Mouse (Mus musculus): ENCODE results near the gene Gnb5. TPM values are rescaled to one million over a fixed set of nuclear protein-coding genes. Genes with fewer than 3 reads are reported as not detected.

Gene Gnb5
- polyA plus RNA-seq, 1 experiment from 2014 or later, result 11.2 TPM

DNA sequence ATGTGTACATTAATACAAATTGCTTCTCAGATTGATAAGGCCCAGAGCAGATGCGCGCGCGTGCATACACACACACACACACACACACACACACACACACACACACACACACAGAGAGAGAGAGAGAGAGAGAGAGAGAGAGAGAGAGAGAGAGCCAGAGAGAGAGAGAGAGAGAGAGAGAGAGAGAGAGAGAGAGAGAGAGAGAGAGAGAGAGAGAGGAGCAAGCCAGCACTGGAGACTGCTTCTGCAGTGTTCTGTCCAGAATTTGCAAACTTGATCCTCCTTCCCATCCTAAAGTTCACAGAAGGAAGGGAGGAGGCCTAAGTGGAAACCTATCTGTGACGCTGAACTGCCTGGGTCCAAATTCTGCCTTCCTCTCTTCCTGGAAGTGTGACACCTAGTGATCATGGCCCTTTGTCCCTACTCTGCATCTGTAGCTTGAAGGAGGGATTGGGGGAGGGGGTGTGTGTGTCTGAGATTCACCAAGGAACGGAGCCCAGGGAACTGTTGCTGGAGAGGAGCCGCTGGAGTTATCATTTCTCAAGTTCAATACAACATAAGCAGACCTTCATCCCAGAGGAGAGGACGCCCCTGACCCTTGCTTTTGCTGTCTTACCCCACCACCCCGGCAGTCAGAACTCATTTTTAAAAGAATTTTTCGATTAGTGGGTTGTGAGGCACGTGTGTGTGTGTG, 7.2 kb downstream of the Gnb5 start:
- peak overlapping the region; percentile 94 for H3K4me2 ChIP-seq (replicated peaks; ENCODE audit: low read depth)
- peak overlapping the region; percentile 60; the same call in 1 of the 2 replicates for H3K9ac ChIP-seq (ENCODE audit: low read depth, low read length)
- TF ChIP-seq CTCF (IDR thresholded peaks at IDR 0.05; ENCODE audit: low read depth), result peak; percentile 29
- peaks cover 5% of the 10 kb centered on the region; the same call in 1 of the 2 replicates for H3K4me1 ChIP-seq (replicated peaks; ENCODE audit: control insufficient read depth, insufficient read depth, low read length)
- no peak for ATAC-seq
- H3K27ac ChIP-seq (ENCODE audit: low read depth, low read length), result no peak overlapping the region
- no peaks in the 10 kb centered on the region for H3K36me3 ChIP-seq (ENCODE audit: control insufficient read depth, insufficient read depth)
- peak overlapping the region; percentile 76 for H3K4me3 ChIP-seq (ENCODE audit: low read depth, low read length)
- WGBS, result 28% methylated on average over 11 of the region's 11 CpGs
- H3K9me3 ChIP-seq (ENCODE audit: control insufficient read depth), result no peaks in the 10 kb centered on the region
- H3K27me3 ChIP-seq (replicated peaks; ENCODE audit: control insufficient read depth, insufficient read depth, low read length), result no peaks in the 10 kb centered on the region

GRCm38 (mm10) chr9:75313832-75314516, 7.9 kb downstream of the Gnb5 start:
- Histone ChIP-seq H3K4me2 (replicated peaks; ENCODE audit: low read depth) (peak overlapping the region; percentile 94), H3K27me3 (replicated peaks; ENCODE audit: control insufficient read depth, insufficient read depth, low read length) (no peaks in the 10 kb centered on the region), H3K4me1 (replicated peaks; ENCODE audit: control insufficient read depth, insufficient read depth, low read length) (peaks cover 5% of the 10 kb centered on the region; the same call in 1 of the 2 replicates), H3K27ac (ENCODE audit: low read depth, low read length) (peak overlapping the region; percentile 66), H3K9ac (ENCODE audit: low read depth, low read length) (peak overlapping the region; percentile 60), H3K9me3 (ENCODE audit: control insufficient read depth) (no peaks in the 10 kb centered on the region), H3K4me3 (ENCODE audit: low read depth, low read length) (peak overlapping the region; percentile 76), H3K36me3 (ENCODE audit: control insufficient read depth, insufficient read depth) (no peaks in the 10 kb centered on the region)
- ATAC-seq, result peak; percentile 64
- under 1% methylated on average over 51 of the region's 52 CpGs for WGBS
- no peak; the same call in 1 of the 2 replicates for TF ChIP-seq CTCF (IDR thresholded peaks at IDR 0.05; ENCODE audit: low read depth)

GRCm38 (mm10) chr9:75314517-75315105, 8.5 kb downstream of the Gnb5 start:
- TF ChIP-seq CTCF (IDR thresholded peaks at IDR 0.05; ENCODE audit: low read depth), result 0 out of 2 replicates have a peak, but pooled peaks have one; percentile 17
- WGBS, result 8% methylated on average over 22 of the region's 22 CpGs

DNA sequence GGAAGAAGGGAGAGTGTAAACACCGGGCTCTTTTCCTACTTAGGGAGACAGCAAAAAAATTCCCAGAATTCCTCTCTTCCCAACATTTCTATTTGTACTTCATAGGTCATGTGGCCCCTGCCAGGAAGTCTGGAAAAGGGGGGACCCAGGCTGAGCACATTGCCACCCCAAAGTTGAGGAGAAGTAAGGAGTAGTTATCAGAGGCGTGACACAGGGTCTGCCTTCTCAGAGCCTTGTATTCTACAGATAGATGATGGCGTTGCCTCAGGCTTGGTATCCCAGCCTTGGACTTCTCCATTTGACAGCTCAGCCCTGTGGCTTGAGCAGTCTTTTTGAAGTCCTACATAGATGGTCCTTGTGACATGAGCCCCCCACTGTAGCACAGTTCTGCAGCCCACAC, 9.2 kb downstream of the Gnb5 start:
- peaks cover 5% of the 10 kb centered on the region; the same call in 1 of the 2 replicates for H3K4me1 ChIP-seq (replicated peaks; ENCODE audit: control insufficient read depth, insufficient read depth, low read length)
- no peak overlapping the region for H3K4me3 ChIP-seq (ENCODE audit: low read depth, low read length)
- whole genome bisulfite sequencing, result 77% methylated on average over 3 of the region's 3 CpGs

More at GRCm38 (mm10) chr9:75314517-75315105, 8.5 kb downstream of the Gnb5 start:
- Histone ChIP-seq H3K27me3 (replicated peaks; ENCODE audit: control insufficient read depth, insufficient read depth, low read length) (no peaks in the 10 kb centered on the region), H3K9ac (ENCODE audit: low read depth, low read length) (peak overlapping the region; percentile 60), H3K36me3 (ENCODE audit: control insufficient read depth, insufficient read depth) (no peaks in the 10 kb centered on the region), H3K9me3 (ENCODE audit: control insufficient read depth) (no peaks in the 10 kb centered on the region), H3K27ac (ENCODE audit: low read depth, low read length) (peak overlapping the region; percentile 66), H3K4me2 (replicated peaks; ENCODE audit: low read depth) (peak overlapping the region; percentile 94), H3K4me3 (ENCODE audit: low read depth, low read length) (peak overlapping the region; percentile 76), H3K4me1 (replicated peaks; ENCODE audit: control insufficient read depth, insufficient read depth, low read length) (peaks cover 5% of the 10 kb centered on the region; the same call in 1 of the 2 replicates)
- ATAC-seq, result no peak; the same call in 1 of the 2 replicates

DNA sequence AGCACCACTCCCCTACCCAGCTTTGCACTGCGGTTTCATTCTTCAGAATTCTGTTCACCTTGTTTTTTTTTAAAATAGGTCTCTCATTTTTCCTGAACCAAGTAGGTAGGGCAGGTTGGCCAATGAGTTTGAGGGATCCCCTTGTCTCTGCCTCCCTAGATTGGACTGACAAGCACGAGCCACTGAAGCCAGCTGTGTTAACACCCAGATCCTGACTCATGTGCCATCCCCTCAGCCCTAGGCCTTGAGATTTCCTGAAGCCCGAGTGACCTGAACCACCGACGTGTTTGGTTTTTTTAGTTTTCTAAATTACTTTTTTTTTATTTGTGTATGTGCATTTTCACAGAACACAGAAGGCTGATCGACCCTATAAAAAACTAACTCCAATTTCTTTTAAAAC, 10.7 kb downstream of the Gnb5 start:
- no peaks in the 10 kb centered on the region for H3K27me3 ChIP-seq (replicated peaks; ENCODE audit: control insufficient read depth, insufficient read depth, low read length)
- ATAC-seq, result no peak
- no peaks in the 10 kb centered on the region for H3K9me3 ChIP-seq (ENCODE audit: control insufficient read depth)
- H3K9ac ChIP-seq (ENCODE audit: low read depth, low read length), result no peak overlapping the region
- H3K4me3 ChIP-seq (ENCODE audit: low read depth, low read length), result no peak overlapping the region
- 85% methylated on average over 6 of the region's 6 CpGs for WGBS
- no peaks in the 10 kb centered on the region for H3K36me3 ChIP-seq (ENCODE audit: control insufficient read depth, insufficient read depth)
- TF ChIP-seq CTCF (IDR thresholded peaks at IDR 0.05; ENCODE audit: low read depth), result no peak
- H3K4me2 ChIP-seq (replicated peaks; ENCODE audit: low read depth), result no peak overlapping the region
- H3K4me1 ChIP-seq (replicated peaks; ENCODE audit: control insufficient read depth, insufficient read depth, low read length), result peaks cover 5% of the 10 kb centered on the region; the same call in 1 of the 2 replicates
- no peak overlapping the region for H3K27ac ChIP-seq (ENCODE audit: low read depth, low read length)

More for the DNA sequence above, 9.2 kb downstream of the Gnb5 start:
- no peak for TF ChIP-seq CTCF (IDR thresholded peaks at IDR 0.05; ENCODE audit: low read depth)
- Histone ChIP-seq H3K9ac (ENCODE audit: low read depth, low read length) (no peak overlapping the region), H3K4me2 (replicated peaks; ENCODE audit: low read depth) (no peak overlapping the region), H3K27ac (ENCODE audit: low read depth, low read length) (no peak overlapping the region), H3K9me3 (ENCODE audit: control insufficient read depth) (no peaks in the 10 kb centered on the region), H3K27me3 (replicated peaks; ENCODE audit: control insufficient read depth, insufficient read depth, low read length) (no peaks in the 10 kb centered on the region), H3K36me3 (ENCODE audit: control insufficient read depth, insufficient read depth) (no peaks in the 10 kb centered on the region)
- no peak for ATAC-seq

DNA sequence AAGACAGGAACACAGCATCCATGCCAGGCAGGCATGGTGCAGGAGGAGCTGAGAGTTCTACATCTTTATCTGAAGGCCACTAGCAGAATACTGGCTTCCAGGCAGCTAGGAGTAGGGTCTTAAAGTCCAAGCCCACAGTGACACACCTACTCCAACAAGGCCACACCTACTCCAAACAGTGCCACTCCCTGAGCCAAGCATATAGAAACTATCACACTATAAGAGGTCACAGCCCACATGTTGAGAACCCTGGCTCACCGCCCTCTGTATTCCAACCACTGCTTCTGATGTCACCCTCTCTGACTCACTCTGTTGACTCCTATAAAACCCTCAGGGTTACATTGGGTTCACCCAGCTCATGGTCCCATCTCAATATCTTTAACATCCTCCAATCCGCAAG, 12.1 kb downstream of the Gnb5 start:
- peaks cover 5% of the 10 kb centered on the region; the same call in 1 of the 2 replicates for H3K4me1 ChIP-seq (replicated peaks; ENCODE audit: control insufficient read depth, insufficient read depth, low read length)
- ATAC-seq, result peak; percentile 67

More for the DNA sequence above, 12.1 kb downstream of the Gnb5 start:
- no peak for TF ChIP-seq CTCF (IDR thresholded peaks at IDR 0.05; ENCODE audit: low read depth)
- no peaks in the 10 kb centered on the region for H3K36me3 ChIP-seq (ENCODE audit: control insufficient read depth, insufficient read depth)
- H3K9ac ChIP-seq (ENCODE audit: low read depth, low read length), result no peak overlapping the region
- 73% methylated on average over 2 of the region's 2 CpGs for WGBS
- no peak overlapping the region for H3K27ac ChIP-seq (ENCODE audit: low read depth, low read length)
- no peak overlapping the region for H3K4me3 ChIP-seq (ENCODE audit: low read depth, low read length)
- H3K4me2 ChIP-seq (replicated peaks; ENCODE audit: low read depth), result no peak overlapping the region
- H3K27me3 ChIP-seq (replicated peaks; ENCODE audit: control insufficient read depth, insufficient read depth, low read length), result no peaks in the 10 kb centered on the region
- H3K9me3 ChIP-seq (ENCODE audit: control insufficient read depth), result no peaks in the 10 kb centered on the region

All from intestine, postnatal 0 days (tissue).